Mouse (Mus musculus): ENCODE results near the gene Gm49322. TPM values are rescaled to one million over a fixed set of nuclear protein-coding genes. Genes with fewer than 3 reads are reported as not detected.
"Not testable (repeated sequence)": the region's sequence is repeated elsewhere in the genome, so short reads cannot be mapped to it uniquely, and the experiment has no call there.

The Gm49322 gene
- polyA plus RNA-seq, 1 experiment from 2014 or later, result 1.1 TPM

DNA sequence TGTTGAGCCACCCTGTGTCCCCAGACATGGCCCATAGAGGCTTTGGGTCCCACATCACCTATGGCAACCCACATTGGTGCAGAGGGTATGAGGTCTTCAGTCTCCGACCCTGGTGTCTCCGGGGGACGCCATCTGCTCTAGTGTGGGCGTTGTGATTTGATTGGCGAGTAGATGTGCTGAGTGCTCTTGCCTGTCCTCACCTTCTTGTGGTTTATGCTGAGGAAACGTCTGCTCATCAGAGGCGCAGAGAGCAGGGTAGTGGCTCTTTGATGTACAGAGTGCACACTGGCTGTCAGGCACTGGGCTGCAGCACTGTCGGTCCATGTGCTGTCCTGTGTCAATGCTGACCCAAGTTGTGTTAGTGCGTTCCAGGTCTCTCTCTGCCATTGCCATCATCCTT lies 23.1 kb downstream of the Gm49322 start:
- Histone ChIP-seq H3K4me2 (replicated peaks; ENCODE audit: low read depth, low read length) (no peak overlapping the region), H3K27me3 (replicated peaks; ENCODE audit: insufficient read depth, low read length) (no peaks in the 10 kb centered on the region), H3K36me3 (ENCODE audit: insufficient read depth, low read length) (no peaks in the 10 kb centered on the region), H3K4me1 (ENCODE audit: insufficient read depth, low read depth, low read length) (peaks cover 11% of the 10 kb centered on the region; the same call in 1 of the 2 replicates), H3K4me3 (ENCODE audit: low read depth, low read length) (no peak overlapping the region), H3K9me3 (ENCODE audit: low read length) (no peaks in the 10 kb centered on the region), H3K9ac (replicated peaks; ENCODE audit: low read depth) (no peak overlapping the region), H3K27ac (ENCODE audit: low read length) (no peak overlapping the region)
- ATAC-seq (no peak), DNase-seq (ENCODE audit: low spot score) (no peak)
- TF ChIP-seq EP300 (IDR thresholded peaks at IDR 0.05), result no peak
- TF ChIP-seq CTCF (IDR thresholded peaks at IDR 0.05), result no peak
- WGBS, result 82% methylated on average over 9 of the region's 9 CpGs

- Histone ChIP-seq H3K27ac (ENCODE audit: low read length) (no peak overlapping the region), H3K4me2 (replicated peaks; ENCODE audit: low read depth, low read length) (no peak overlapping the region), H3K4me1 (ENCODE audit: insufficient read depth, low read depth, low read length) (no peaks in the 10 kb centered on the region), H3K9me3 (ENCODE audit: low read length) (no peaks in the 10 kb centered on the region), H3K27me3 (replicated peaks; ENCODE audit: insufficient read depth, low read length) (no peaks in the 10 kb centered on the region), H3K9ac (replicated peaks; ENCODE audit: low read depth) (no peak overlapping the region), H3K36me3 (ENCODE audit: insufficient read depth, low read length) (peaks cover 54% of the 10 kb centered on the region), H3K4me3 (ENCODE audit: low read depth, low read length) (no peak overlapping the region)
- WGBS, result 70% methylated on average over 6 of the region's 6 CpGs
- no peak for DNase-seq (ENCODE audit: low spot score)
- TF ChIP-seq EP300 (IDR thresholded peaks at IDR 0.05), result no peak
- TF ChIP-seq CTCF (IDR thresholded peaks at IDR 0.05), result no peak
- ATAC-seq, result no peak
These were observed 29.5 kb downstream of the Gm49322 start for GRCm38 (mm10) chr10:80635345-80635744.

GRCm38 (mm10) chr10:80646936-80647335 lies 41.1 kb downstream of the Gm49322 start:
- Histone ChIP-seq H3K9ac (replicated peaks; ENCODE audit: low read depth) (no peak overlapping the region), H3K9me3 (ENCODE audit: low read length) (no peaks in the 10 kb centered on the region), H3K27ac (ENCODE audit: low read length) (no peak overlapping the region), H3K4me1 (ENCODE audit: insufficient read depth, low read depth, low read length) (no peaks in the 10 kb centered on the region), H3K36me3 (ENCODE audit: insufficient read depth, low read length) (peaks cover 16% of the 10 kb centered on the region; the same call in 1 of the 2 replicates), H3K4me2 (replicated peaks; ENCODE audit: low read depth, low read length) (no peak overlapping the region), H3K27me3 (replicated peaks; ENCODE audit: insufficient read depth, low read length) (no peaks in the 10 kb centered on the region), H3K4me3 (ENCODE audit: low read depth, low read length) (no peak overlapping the region)
- TF ChIP-seq CTCF (IDR thresholded peaks at IDR 0.05), result no peak
- TF ChIP-seq EP300 (IDR thresholded peaks at IDR 0.05), result no peak
- DNase-seq (ENCODE audit: low spot score), result no peak
- 92% methylated on average over 10 of the region's 10 CpGs for WGBS
- ATAC-seq, result no peak

GRCm38 (mm10) chr10:80649910-80650309 lies 44.1 kb downstream of the Gm49322 start:
- H3K4me3 ChIP-seq (ENCODE audit: low read depth, low read length); H3K4me1 ChIP-seq (ENCODE audit: insufficient read depth, low read depth, low read length); H3K4me2 ChIP-seq (replicated peaks; ENCODE audit: low read depth, low read length); H3K36me3 ChIP-seq (ENCODE audit: insufficient read depth, low read length); H3K27me3 ChIP-seq (replicated peaks; ENCODE audit: insufficient read depth, low read length); H3K9ac ChIP-seq (replicated peaks; ENCODE audit: low read depth); H3K9me3 ChIP-seq (ENCODE audit: low read length); ATAC-seq; DNase-seq (ENCODE audit: low spot score); H3K27ac ChIP-seq (ENCODE audit: low read length): not testable (repeated sequence)
- WGBS, result 83% methylated on average over 6 of the region's 6 CpGs

DNA sequence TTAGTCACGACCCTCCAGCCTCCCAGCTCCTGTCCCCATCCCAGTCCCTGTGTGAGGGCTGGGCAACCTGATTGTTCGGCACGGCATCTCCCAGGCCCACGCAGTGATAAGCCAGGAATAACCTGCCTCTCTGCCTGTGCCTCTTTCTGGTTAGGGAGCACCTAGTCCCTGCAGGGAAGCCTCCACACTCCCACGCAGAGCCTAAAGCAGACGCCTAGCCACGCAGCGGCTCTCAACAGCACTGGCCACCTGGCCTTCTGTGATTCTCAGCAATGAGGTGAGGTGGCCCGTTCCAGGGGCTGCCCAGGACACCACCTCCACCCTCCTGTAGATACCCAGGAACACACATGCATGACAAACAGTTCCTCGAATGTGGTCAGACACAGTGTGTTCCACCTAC lies 44.6 kb downstream of the Gm49322 start:
- no peaks in the 10 kb centered on the region for H3K9me3 ChIP-seq (ENCODE audit: low read length)
- TF ChIP-seq CTCF (IDR thresholded peaks at IDR 0.05) (no peak), EP300 (IDR thresholded peaks at IDR 0.05) (no peak)
- no peak overlapping the region for H3K4me2 ChIP-seq (replicated peaks; ENCODE audit: low read depth, low read length)
- no peaks in the 10 kb centered on the region for H3K27me3 ChIP-seq (replicated peaks; ENCODE audit: insufficient read depth, low read length)
- peaks cover 2% of the 10 kb centered on the region; the same call in 1 of the 2 replicates for H3K4me1 ChIP-seq (ENCODE audit: insufficient read depth, low read depth, low read length)
- no peak overlapping the region for H3K4me3 ChIP-seq (ENCODE audit: low read depth, low read length)
- 92% methylated on average over 10 of the region's 10 CpGs for WGBS
- no peak for ATAC-seq
- no peak for DNase-seq (ENCODE audit: low spot score)
- H3K36me3 ChIP-seq (ENCODE audit: insufficient read depth, low read length), result 0 out of 2 replicates have a peak, but pooled peaks cover 8% of the 10 kb centered on the region
- no peak overlapping the region for H3K9ac ChIP-seq (replicated peaks; ENCODE audit: low read depth)
- H3K27ac ChIP-seq (ENCODE audit: low read length), result no peak overlapping the region

DNA sequence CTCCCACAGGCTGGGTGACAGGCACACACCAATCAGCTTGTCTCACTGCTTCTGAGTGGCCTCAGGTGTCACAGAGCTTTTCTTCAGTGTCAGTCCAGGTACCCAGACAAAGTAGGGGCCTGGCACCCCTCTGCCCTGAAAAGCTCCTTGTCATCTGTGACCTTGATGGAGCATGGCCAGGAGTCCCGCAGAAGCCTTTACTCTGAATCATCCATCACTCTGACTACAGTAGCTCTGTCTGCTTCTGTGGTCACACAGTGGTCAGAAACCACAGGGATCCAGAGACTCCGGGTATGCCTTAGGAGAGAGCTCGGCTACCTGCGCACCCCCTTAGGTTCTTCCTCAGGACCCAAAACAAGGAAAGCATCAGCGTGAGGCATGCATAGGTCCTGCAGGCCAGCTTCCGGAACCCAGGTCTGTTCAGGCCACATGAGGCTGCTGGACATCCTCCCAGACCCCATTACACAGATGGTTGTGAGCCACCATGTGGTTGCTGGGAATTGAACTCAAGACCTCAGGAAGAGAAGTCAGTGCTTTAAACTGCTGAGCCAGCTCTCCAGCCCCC lies 47.4 kb downstream of the Gm49322 start:
- H3K9ac ChIP-seq (replicated peaks; ENCODE audit: low read depth), result no peak overlapping the region
- no peak overlapping the region for H3K4me2 ChIP-seq (replicated peaks; ENCODE audit: low read depth, low read length)
- no peaks in the 10 kb centered on the region for H3K9me3 ChIP-seq (ENCODE audit: low read length)
- H3K36me3 ChIP-seq (ENCODE audit: insufficient read depth, low read length), result no peaks in the 10 kb centered on the region
- TF ChIP-seq EP300 (IDR thresholded peaks at IDR 0.05) (no peak), CTCF (IDR thresholded peaks at IDR 0.05) (no peak)
- no peaks in the 10 kb centered on the region for H3K27me3 ChIP-seq (replicated peaks; ENCODE audit: insufficient read depth, low read length)
- ATAC-seq (no peak), DNase-seq (ENCODE audit: low spot score) (no peak)
- no peak overlapping the region for H3K27ac ChIP-seq (ENCODE audit: low read length)
- 83% methylated on average over 6 of the region's 6 CpGs for WGBS
- H3K4me3 ChIP-seq (ENCODE audit: low read depth, low read length), result no peak overlapping the region
- peaks cover 5% of the 10 kb centered on the region; the same call in 1 of the 2 replicates for H3K4me1 ChIP-seq (ENCODE audit: insufficient read depth, low read depth, low read length)

- Histone ChIP-seq H3K27me3 (replicated peaks; ENCODE audit: insufficient read depth, low read length) (no peaks in the 10 kb centered on the region), H3K9me3 (ENCODE audit: low read length) (no peaks in the 10 kb centered on the region), H3K4me3 (ENCODE audit: low read depth, low read length) (no peak overlapping the region), H3K9ac (replicated peaks; ENCODE audit: low read depth) (no peak overlapping the region), H3K36me3 (ENCODE audit: insufficient read depth, low read length) (no peaks in the 10 kb centered on the region), H3K27ac (ENCODE audit: low read length) (no peak overlapping the region), H3K4me2 (replicated peaks; ENCODE audit: low read depth, low read length) (peak overlapping the region; percentile 97; the same call in 1 of the 2 replicates), H3K4me1 (ENCODE audit: insufficient read depth, low read depth, low read length) (peaks cover 5% of the 10 kb centered on the region; the same call in 1 of the 2 replicates)
- WGBS, result 70% methylated on average over 6 of the region's 6 CpGs
- DNase-seq (ENCODE audit: low spot score) (no peak), ATAC-seq (no peak)
- TF ChIP-seq EP300 (IDR thresholded peaks at IDR 0.05), result no peak
- TF ChIP-seq CTCF (IDR thresholded peaks at IDR 0.05), result no peak
These were observed 49.0 kb downstream of the Gm49322 start for GRCm38 (mm10) chr10:80654866-80655265.

All from lung, postnatal 0 days (tissue).